Mouse (Mus musculus) MN1 (cell line): ENCODE measurements around the gene Per2.
A peak's percentile ranks its signal among the peaks of the same experiment; 100 is the strongest.

ENCODE experiments used
- DNase-seq: peaks from one replicate; pipeline ENCODE4 v3.0.0-alpha.2; 2016; ENCODE audit warnings: low spot score

Per2 gene

GRCm38 (mm10) chr1:91380453-91381090 is 78.6 kb downstream of the Per2 start:
- peak; percentile 79 for DNase-seq

GRCm38 (mm10) chr1:91373414-91373835 is 85.7 kb downstream of the Per2 start:
- no peak for DNase-seq

GRCm38 (mm10) chr1:91370055-91370454 is 89.1 kb downstream of the Per2 start:
- DNase-seq: no peak

GRCm38 (mm10) chr1:91369408-91369807 is 89.7 kb downstream of the Per2 start:
- no peak for DNase-seq

- no peak for DNase-seq
Observed at GRCm38 (mm10) chr1:91367295-91367694, 91.8 kb downstream of the Per2 start.

GRCm38 (mm10) chr1:91366215-91367108 is 92.7 kb downstream of the Per2 start, which contains the start of gene Erfe:
Gene Erfe, plus strand, starts transcription at chr1:91366430.
- peak; percentile 68 for DNase-seq
